Mouse (Mus musculus): ENCODE data around the gene Oxsr1.
"Not testable (repeated sequence)": the region's sequence is repeated elsewhere in the genome, so short reads cannot be mapped to it uniquely, and the experiment has no call there.

Oxsr1 gene

DNA sequence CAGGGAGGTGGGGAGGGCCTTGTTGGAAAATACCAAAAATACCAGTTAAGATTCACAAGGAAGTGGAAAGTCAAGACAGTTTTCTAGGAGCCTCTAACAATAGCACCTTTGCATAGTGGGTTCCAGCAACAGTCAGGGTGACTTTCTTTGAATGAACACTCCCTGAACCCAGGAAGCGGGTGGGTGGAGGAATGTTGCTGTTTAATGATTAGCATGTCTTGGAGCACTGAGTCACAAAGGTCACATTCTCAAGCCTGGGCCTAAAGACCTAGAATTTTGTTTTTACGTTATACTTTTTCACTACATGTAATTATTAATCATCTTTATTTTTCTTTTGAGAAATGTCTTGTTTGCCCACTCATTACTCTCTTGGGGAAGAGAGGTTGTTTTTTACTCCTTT is 106.9 kb downstream of the Oxsr1 start:
- not testable (repeated sequence) for DNase-seq (ENCODE audit: inconsistent ontology term)

DNA sequence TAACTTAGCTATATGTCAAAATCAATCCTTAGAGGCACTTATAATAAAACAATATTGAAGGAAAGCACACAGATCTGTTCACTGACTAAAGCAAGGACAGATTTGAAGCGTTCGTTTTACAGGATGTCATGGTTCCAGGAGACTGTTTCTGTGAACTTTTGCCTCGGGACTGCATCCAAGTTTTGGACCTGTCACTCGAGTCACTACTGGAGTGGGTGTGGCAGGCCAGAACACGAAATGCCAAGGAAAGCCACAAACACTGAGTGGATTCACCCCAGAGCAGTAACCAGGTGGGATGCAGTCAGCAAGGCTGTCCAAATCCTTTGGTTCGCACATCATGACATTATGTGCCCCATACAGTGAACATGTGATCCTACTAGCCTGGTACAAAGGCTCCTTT is 107.6 kb downstream of the Oxsr1 start:
- DNase-seq (ENCODE audit: inconsistent ontology term), result no peak

DNA sequence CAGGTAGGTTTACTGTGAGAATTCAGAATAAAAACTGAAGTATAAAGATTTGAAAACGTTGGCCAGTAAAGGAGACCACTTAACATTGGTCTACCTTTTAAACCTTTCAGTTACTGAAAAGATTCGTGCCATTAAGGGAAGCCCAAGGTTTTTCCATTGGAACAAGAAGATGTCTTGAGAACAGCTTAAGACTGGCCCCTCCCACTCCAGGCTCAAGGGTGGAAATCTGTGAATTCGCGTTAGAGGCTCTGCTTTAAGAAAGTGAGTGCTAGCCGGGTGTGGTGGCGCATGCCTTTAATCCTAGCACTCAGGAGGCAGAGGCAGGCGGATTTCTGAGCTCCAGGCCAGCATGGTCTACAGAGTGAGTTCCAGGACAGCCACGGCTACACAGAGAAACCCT is 109.2 kb downstream of the Oxsr1 start:
- DNase-seq (ENCODE audit: inconsistent ontology term), result no peak

GRCm38 (mm10) chr9:119208998-119209397 is 113.2 kb downstream of the Oxsr1 start, which contains the start of gene Slc22a13:
Gene Slc22a13 (minus strand): TSS chr9:119209098.
- DNase-seq (ENCODE audit: inconsistent ontology term), result no peak

DNA sequence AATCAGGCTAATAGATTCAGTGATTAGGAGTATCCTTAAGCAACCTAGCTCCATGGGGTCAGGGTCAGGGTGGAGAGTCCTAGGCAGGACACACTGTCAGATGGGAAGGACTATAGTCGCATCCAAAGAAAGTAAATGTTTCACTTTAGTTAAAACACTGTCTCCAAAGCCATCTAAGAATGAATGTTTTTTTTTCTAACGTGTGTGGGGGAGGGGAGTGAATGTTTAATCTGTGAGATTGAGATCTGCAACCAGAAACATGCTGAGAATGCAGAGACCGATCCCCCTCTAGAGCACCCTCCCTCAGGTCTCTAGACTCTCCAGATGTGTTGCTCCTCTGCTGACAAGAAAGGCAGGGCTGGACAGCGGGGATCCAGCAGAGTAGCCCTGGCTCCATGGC is 115.1 kb downstream of the Oxsr1 start:
- no peak for DNase-seq (ENCODE audit: inconsistent ontology term)

GRCm38 (mm10) chr9:119206666-119207065 is 115.6 kb downstream of the Oxsr1 start:
- no peak for DNase-seq (ENCODE audit: inconsistent ontology term)

- no peak for DNase-seq (ENCODE audit: inconsistent ontology term)
These were observed 116.5 kb downstream of the Oxsr1 start for GRCm38 (mm10) chr9:119205756-119206155.

GRCm38 (mm10) chr9:119203617-119204016 is 118.6 kb downstream of the Oxsr1 start:
- no peak for DNase-seq (ENCODE audit: inconsistent ontology term)

DNA sequence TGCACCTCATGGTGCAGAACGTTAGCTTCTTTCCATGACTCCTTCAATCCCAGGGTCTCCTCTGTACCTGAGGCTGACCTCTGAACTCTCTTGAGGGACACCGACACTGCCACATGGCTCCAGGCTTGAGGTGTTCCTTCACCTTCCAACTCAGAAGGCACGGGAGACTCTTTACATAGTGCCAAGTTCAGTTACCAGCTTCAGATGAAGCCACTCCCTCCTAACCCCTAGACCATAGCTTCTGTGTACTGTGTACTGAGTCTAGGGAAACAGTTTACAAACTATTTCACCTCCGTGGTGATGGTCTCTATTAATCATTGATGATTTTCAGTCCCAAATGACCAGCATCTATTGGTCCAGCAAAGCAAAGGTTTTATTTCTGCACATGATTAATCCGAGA is 120.6 kb downstream of the Oxsr1 start:
- DNase-seq (ENCODE audit: inconsistent ontology term), result no peak

DNA sequence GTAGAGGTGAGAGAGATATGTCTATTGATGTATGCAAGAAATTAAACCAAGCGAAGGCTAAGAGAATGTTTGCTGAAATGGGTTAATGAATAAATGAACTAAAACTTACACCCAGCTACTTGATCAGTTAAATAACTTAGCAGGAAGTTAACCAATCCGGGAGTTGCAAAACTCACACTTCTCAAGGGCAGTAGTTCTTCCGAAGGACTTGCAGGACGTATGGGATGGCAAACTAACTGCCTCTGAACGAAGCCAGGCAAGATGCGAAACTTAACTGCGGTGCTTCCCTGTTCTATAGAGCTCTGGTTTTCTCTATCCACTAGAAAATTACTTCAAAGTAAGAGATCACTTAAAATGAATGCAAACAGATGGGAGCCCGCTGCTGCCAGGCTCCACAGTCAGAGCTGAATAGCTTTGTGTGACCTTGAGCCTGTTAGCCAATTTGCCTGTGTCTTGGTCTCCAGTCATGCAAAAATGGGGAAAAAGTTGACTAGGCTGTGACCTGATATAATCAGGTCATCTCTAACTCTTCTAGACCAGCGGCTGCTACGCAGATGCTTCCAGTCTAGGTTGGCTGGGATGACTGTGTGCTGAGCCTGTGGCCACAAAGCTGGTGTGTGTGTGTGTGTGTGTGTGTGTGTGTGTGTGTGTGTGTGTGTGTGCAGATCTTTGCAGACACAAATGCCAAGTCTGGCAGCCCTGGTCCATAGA is 122.9 kb downstream of the Oxsr1 start:
- peak; percentile 40 for DNase-seq (ENCODE audit: inconsistent ontology term)

- no peak for DNase-seq (ENCODE audit: inconsistent ontology term)
These were observed 129.8 kb downstream of the Oxsr1 start for GRCm38 (mm10) chr9:119192202-119192990.

All from Muller cell, postnatal 12 days (primary cell).